Mouse (Mus musculus) brain, embryonic 14.5 days (tissue): ENCODE measurements at regions not wholly inside any gene's neighbourhood (a gene's known extent, or its start where the extent isn't known, plus 50 kb on each side); places are given as distances from the start of the nearest gene placed in this dataset.
"Not testable (repeated sequence)": the region's sequence is repeated elsewhere in the genome, so short reads cannot be mapped to it uniquely, and the experiment has no call there.

Source experiments
- CTCF ChIP-seq: fragments of 200-500 bp; IDR thresholded peaks from 2 replicates; pipeline ENCODE4 v1.5.1; 2012; ENCODE audit warnings: inconsistent platforms, mild to moderate bottlenecking, moderate library complexity, borderline replicate concordance; ENCODE audit not compliant: insufficient read depth, insufficient read length; ENCODE audit errors: extremely low read depth
- POLR2A ChIP-seq: fragments of 200-500 bp; IDR thresholded peaks from 2 replicates; pipeline ENCODE4 v1.6.1; 2012; ENCODE audit warnings: mild to moderate bottlenecking, inconsistent platforms, borderline replicate concordance; ENCODE audit not compliant: poor library complexity, insufficient read depth, insufficient read length, severe bottlenecking; ENCODE audit errors: extremely low read depth

GRCm38 (mm10) chr13:62037646-62038045 is 92.0 kb upstream of the Zfp808 start:
- not testable (repeated sequence) for TF ChIP-seq POLR2A, CTCF
